Mouse (Mus musculus) heart, adult 10 weeks (tissue): ENCODE measurements around the gene Igsf11. TPM values are rescaled to one million over a fixed set of nuclear protein-coding genes. Genes with fewer than 3 reads are reported as not detected.

Experiments used
- polyA plus RNA-seq: library from polyadenylated mRNA; stranded (reverse); fragments of 350-450 nt; fragmentation: Illumina TruSeq; extraction: RNeasy Lipid Tissue Mini Kit (QIAGEN cat#74804); gene quantifications from one replicate; pipeline ENCODE4 v1.2.3, GENCODE M21; 2014; ENCODE audit warnings: low read depth, low replicate concordance

The Igsf11 gene
- polyA plus RNA-seq = 0.24 TPM

GRCm38 (mm10) chr16:38892371-38892770 is at the start of gene Igsf11:
Igsf11 (plus strand) TSS chr16:38892671.

Other genes starting within 250 kb of the Igsf11 start
- gene Arhgap31, start 179.4 kb upstream of the Igsf11 start, polyA plus RNA-seq = 27.5 TPM
- 14.6 TPM for gene B4galt4, start 150.4 kb upstream of the Igsf11 start, polyA plus RNA-seq
- gene Upk1b, start 92.3 kb upstream of the Igsf11 start, polyA plus RNA-seq = 6.3 TPM
- gene 4930435E12Rik, start 63.9 kb upstream of the Igsf11 start, polyA plus RNA-seq = not detected